Mouse (Mus musculus): ENCODE data around the gene Thsd4. TPM values are rescaled to one million over a fixed set of nuclear protein-coding genes. Genes with fewer than 3 reads are reported as not detected.

The Thsd4 gene
- polyA plus RNA-seq, 1 experiment from 2014 or later = 19.9 TPM

DNA sequence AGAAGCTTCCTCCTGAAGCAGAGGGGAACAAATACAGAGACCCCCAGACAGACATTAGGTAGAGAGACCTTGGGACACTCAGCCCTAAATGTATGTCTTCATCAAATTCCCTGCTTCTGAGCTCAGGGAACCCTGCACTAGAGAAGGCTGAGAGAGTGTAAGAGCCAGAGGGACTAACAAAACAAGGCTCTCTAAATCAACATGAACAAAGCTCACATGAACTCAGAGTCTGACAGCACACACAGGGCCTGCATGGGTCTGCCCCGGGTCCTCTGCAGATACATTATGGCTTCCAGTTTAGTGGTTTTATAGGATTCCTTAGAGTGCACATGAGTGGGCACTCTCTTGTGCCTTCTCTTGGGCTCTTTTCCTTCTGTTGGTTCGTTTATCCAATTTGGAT is 140.8 kb downstream of the Thsd4 start:
- Histone ChIP-seq H3K36me3 (ENCODE audit: insufficient read depth, low read length) (no peaks in the 10 kb centered on the region), H3K27ac (no peak overlapping the region), H3K27me3 (ENCODE audit: insufficient read depth, low read length) (no peaks in the 10 kb centered on the region), H3K4me2 (ENCODE audit: low read length) (no peak overlapping the region), H3K9ac (ENCODE audit: low read depth, low read length) (no peak overlapping the region), H3K9me3 (replicated peaks; ENCODE audit: low read length) (no peaks in the 10 kb centered on the region), H3K4me3 (replicated peaks; ENCODE audit: low read depth, low read length) (no peak overlapping the region), H3K4me1 (replicated peaks; ENCODE audit: insufficient read depth, low read length) (no peaks in the 10 kb centered on the region)
- no peak for TF ChIP-seq CTCF (IDR thresholded peaks at IDR 0.05; ENCODE audit: low read depth)
- DNase-seq (ENCODE audit: low spot score) = no peak
- 56% methylated on average over 2 of the region's 2 CpGs for WGBS
- ATAC-seq (replicated peaks; ENCODE audit: low FRiP score, low read depth) = no peak

DNA sequence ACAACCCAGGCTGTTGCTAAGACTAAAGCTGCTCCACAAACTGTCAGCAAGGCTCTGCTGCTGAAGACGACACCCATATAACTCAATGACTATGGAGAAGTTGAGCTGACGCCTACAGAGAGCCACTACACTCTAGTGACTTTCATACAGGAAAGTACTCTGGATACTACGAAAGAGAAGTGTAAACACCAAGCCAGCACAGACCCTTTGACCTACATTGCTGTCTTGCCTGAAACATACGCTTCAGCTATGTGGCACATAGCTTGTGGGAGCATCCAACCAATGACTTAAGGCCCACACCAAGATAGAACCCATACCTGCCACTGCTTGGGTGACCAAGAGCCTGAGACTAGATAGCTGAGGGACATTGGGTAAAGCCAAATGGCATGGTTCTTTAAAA is 141.3 kb downstream of the Thsd4 start:
- Histone ChIP-seq H3K4me3 (replicated peaks; ENCODE audit: low read depth, low read length) (no peak overlapping the region), H3K9ac (ENCODE audit: low read depth, low read length) (no peak overlapping the region), H3K4me2 (ENCODE audit: low read length) (no peak overlapping the region), H3K36me3 (ENCODE audit: insufficient read depth, low read length) (no peaks in the 10 kb centered on the region), H3K9me3 (replicated peaks; ENCODE audit: low read length) (no peaks in the 10 kb centered on the region), H3K27ac (no peak overlapping the region), H3K4me1 (replicated peaks; ENCODE audit: insufficient read depth, low read length) (no peaks in the 10 kb centered on the region), H3K27me3 (ENCODE audit: insufficient read depth, low read length) (no peaks in the 10 kb centered on the region)
- WGBS = 81% methylated on average over 4 of the region's 4 CpGs
- no peak for ATAC-seq (replicated peaks; ENCODE audit: low FRiP score, low read depth)
- DNase-seq (ENCODE audit: low spot score) = no peak
- TF ChIP-seq CTCF (IDR thresholded peaks at IDR 0.05; ENCODE audit: low read depth) = no peak

DNA sequence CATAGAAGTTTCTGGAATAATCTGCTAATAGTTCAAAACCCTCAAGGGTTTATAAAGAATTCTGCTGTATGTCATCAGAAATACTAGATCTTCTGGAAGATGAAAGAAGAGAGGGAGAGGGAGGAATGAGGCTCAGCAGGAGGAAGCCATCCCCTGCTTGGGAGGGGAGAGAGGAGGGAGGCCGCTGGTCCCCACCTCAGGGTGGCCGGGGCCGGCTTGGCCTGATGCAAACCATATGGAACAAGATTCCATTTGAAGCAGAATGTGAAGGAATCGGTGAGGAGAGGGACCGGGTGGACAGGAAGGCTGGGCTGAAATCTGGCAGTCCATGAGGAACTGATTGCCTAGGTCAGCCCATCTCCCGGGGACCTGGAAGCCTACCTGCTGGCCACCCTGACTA is 143.6 kb downstream of the Thsd4 start:
- Histone ChIP-seq H3K4me2 (ENCODE audit: low read length) (no peak overlapping the region), H3K9ac (ENCODE audit: low read depth, low read length) (no peak overlapping the region), H3K27me3 (ENCODE audit: insufficient read depth, low read length) (no peaks in the 10 kb centered on the region), H3K9me3 (replicated peaks; ENCODE audit: low read length) (no peaks in the 10 kb centered on the region), H3K36me3 (ENCODE audit: insufficient read depth, low read length) (no peaks in the 10 kb centered on the region), H3K4me3 (replicated peaks; ENCODE audit: low read depth, low read length) (no peak overlapping the region), H3K4me1 (replicated peaks; ENCODE audit: insufficient read depth, low read length) (no peaks in the 10 kb centered on the region), H3K27ac (no peak overlapping the region)
- peak; percentile 68 for DNase-seq (ENCODE audit: low spot score)
- no peak for TF ChIP-seq CTCF (IDR thresholded peaks at IDR 0.05; ENCODE audit: low read depth)
- 48% methylated on average over 6 of the region's 6 CpGs for WGBS
- no peak for ATAC-seq (replicated peaks; ENCODE audit: low FRiP score, low read depth)

DNA sequence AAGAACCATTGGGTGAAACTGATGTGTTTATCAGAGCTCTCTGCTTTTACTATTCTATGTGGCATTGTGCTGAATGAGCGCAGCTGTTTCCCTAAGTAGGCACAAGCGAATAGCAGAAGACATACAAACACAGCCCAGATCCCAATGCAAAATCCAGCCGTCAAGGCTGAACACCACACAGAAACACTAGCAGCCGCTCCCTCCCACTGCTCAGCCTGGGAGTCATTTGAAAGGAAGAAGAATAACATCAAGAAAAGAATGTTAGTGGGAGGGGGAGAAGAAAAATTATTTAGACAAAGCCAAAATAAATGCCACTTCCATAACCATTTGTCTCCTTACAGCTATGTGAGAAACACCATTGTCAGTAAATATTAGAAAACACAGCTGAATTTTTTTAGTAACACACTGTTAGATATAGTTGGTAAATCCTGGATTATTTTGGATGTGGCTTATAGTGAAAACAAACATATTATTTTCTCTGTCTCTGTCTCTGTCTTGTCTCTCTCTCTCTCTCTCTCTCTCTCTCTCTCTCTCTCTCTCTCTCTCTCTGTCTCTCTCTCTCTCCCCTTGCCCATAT is 148.6 kb downstream of the Thsd4 start:
- ATAC-seq (replicated peaks; ENCODE audit: low FRiP score, low read depth) = no peak
- no peaks in the 10 kb centered on the region for H3K36me3 ChIP-seq (ENCODE audit: insufficient read depth, low read length)
- H3K27ac ChIP-seq = no peak overlapping the region
- H3K9me3 ChIP-seq (replicated peaks; ENCODE audit: low read length) = no peaks in the 10 kb centered on the region
- DNase-seq (ENCODE audit: low spot score) = peak; percentile 57
- no peak overlapping the region for H3K4me3 ChIP-seq (replicated peaks; ENCODE audit: low read depth, low read length)
- no peaks in the 10 kb centered on the region for H3K4me1 ChIP-seq (replicated peaks; ENCODE audit: insufficient read depth, low read length)
- 60% methylated on average over 4 of the region's 4 CpGs for WGBS
- TF ChIP-seq CTCF (IDR thresholded peaks at IDR 0.05; ENCODE audit: low read depth) = no peak
- no peaks in the 10 kb centered on the region for H3K27me3 ChIP-seq (ENCODE audit: insufficient read depth, low read length)
- H3K4me2 ChIP-seq (ENCODE audit: low read length) = no peak overlapping the region
- H3K9ac ChIP-seq (ENCODE audit: low read depth, low read length) = no peak overlapping the region

DNA sequence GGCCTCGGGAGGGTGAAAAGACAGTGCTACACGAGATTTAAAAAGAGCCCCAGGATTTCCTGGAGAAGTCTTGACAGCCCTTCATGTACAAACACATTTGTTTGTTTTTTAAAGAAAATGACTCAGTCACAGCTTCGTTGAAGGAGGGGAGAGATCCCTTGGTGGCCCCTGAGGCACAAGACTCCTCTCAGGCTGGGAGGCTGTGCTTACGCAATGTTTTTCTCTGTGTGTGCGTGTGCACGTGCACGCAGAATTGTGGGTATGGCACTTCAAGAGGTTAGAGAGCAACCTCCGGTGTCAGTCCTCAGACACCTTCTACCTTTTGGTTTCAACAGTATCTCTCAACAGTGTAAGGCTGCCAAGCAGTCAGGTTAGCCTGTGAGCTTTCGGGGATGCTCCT is 153.3 kb downstream of the Thsd4 start:
- no peak overlapping the region for H3K4me2 ChIP-seq (ENCODE audit: low read length)
- H3K4me1 ChIP-seq (replicated peaks; ENCODE audit: insufficient read depth, low read length) = no peaks in the 10 kb centered on the region
- no peak overlapping the region for H3K27ac ChIP-seq
- WGBS = 59% methylated on average over 9 of the region's 9 CpGs
- no peak overlapping the region for H3K9ac ChIP-seq (ENCODE audit: low read depth, low read length)
- no peak for DNase-seq (ENCODE audit: low spot score)
- H3K9me3 ChIP-seq (replicated peaks; ENCODE audit: low read length) = no peaks in the 10 kb centered on the region
- TF ChIP-seq CTCF (IDR thresholded peaks at IDR 0.05; ENCODE audit: low read depth) = no peak
- H3K36me3 ChIP-seq (ENCODE audit: insufficient read depth, low read length) = no peaks in the 10 kb centered on the region
- no peak for ATAC-seq (replicated peaks; ENCODE audit: low FRiP score, low read depth)
- no peak overlapping the region for H3K4me3 ChIP-seq (replicated peaks; ENCODE audit: low read depth, low read length)
- H3K27me3 ChIP-seq (ENCODE audit: insufficient read depth, low read length) = no peaks in the 10 kb centered on the region

DNA sequence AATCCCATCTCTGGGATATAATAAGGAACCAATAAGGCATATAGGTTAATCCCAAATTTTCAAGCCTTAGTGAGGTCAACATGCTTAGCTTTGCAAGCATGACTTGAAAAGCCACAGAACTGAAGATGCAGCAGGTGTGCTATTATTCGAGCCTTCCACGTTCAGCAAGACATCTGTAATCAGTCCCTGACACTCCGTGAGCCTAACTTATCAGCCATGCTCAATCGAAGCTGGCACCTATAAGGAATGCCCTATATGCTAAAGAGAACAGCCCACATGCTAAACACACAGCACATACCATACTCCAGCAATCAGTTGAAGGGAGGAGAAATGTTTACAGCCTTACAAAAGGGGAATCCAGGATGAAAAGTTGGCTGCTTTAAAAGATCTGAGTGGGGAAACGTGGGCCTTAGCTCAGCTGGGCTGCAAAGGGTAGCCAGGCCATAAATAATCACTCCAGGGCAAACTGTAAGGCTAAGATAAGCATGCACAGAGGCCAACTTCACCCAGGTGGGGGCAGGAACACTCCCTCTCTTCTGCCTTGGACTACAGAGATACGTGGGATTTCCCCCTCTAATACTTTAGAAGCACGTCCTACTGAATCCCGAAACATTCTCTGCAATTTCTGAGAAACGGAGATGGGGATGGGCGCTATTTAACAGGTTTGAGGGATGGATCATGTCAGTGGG is 154.1 kb downstream of the Thsd4 start:
- Histone ChIP-seq H3K27ac (no peak overlapping the region), H3K9ac (ENCODE audit: low read depth, low read length) (no peak overlapping the region), H3K9me3 (replicated peaks; ENCODE audit: low read length) (no peaks in the 10 kb centered on the region), H3K36me3 (ENCODE audit: insufficient read depth, low read length) (no peaks in the 10 kb centered on the region), H3K4me2 (ENCODE audit: low read length) (no peak overlapping the region), H3K4me3 (replicated peaks; ENCODE audit: low read depth, low read length) (no peak overlapping the region), H3K27me3 (ENCODE audit: insufficient read depth, low read length) (no peaks in the 10 kb centered on the region), H3K4me1 (replicated peaks; ENCODE audit: insufficient read depth, low read length) (no peaks in the 10 kb centered on the region)
- no peak for TF ChIP-seq CTCF (IDR thresholded peaks at IDR 0.05; ENCODE audit: low read depth)
- no peak for ATAC-seq (replicated peaks; ENCODE audit: low FRiP score, low read depth)
- DNase-seq (ENCODE audit: low spot score) = no peak
- 69% methylated on average over 10 of the region's 10 CpGs for whole genome bisulfite sequencing

Data from kidney, postnatal 0 days (tissue).